Mouse (Mus musculus) ES-E14 (cell line): ENCODE measurements around the gene Klhdc10.

Source experiments
- CHD2 ChIP-seq: IDR thresholded peaks from 2 replicates; pipeline ENCODE4 v1.6.1; 2014; ENCODE audit warnings: mild to moderate bottlenecking, low read depth, low read length, inconsistent platforms
- MAFK ChIP-seq: IDR thresholded peaks from 2 replicates; pipeline ENCODE4 v1.6.1; 2014; ENCODE audit warnings: mild to moderate bottlenecking, low read depth, low read length, inconsistent platforms; ENCODE audit not compliant: insufficient read depth
- ZNF384 ChIP-seq: IDR thresholded peaks from 2 replicates; pipeline ENCODE4 v1.6.1; 2012; ENCODE audit warnings: low read depth, low read length, inconsistent platforms

GRCm38 (mm10) chr6:30404671-30405070 is 3.0 kb downstream of the Klhdc10 start:
- TF ChIP-seq ZNF384 (no peak), CHD2 (no peak), MAFK (no peak)
